18 mouse cellular contexts compared by ENCODE assay signal in genomic region chr16:86881583-86881982, GRCm38 (mm10).
A peak's percentile ranks its signal among the peaks of the same experiment; 100 is the strongest.
DNase-seq lines count a peak whose midpoint lies in the region; ATAC-seq lines count a peak whose summit lies in the region.
"Had no signal": no experiment of that assay in that cellular context is flagged by ENCODE, and none has a peak within 500 bp of the region (broad histone marks: within the 10 kb centered on the region; RNA-seq: fewer than 3 reads in every experiment).

No protein-coding gene starts in this region.

- H3K4me1 ChIP-seq in kidney, embryonic 14.5 days (ENCODE audit: control insufficient read depth, insufficient read depth, low read length) = peaks cover 3% of the 10 kb centered on the region; the same call in 1 of the 2 replicates
- H3K4me1 ChIP-seq: embryonic facial prominence, embryonic 13.5 days; forebrain, embryonic 12.5 days; limb, embryonic 15.5 days; midbrain, embryonic 12.5 days had no signal

- no peaks in the 10 kb centered on the region for H3K36me3 ChIP-seq in kidney, embryonic 14.5 days (ENCODE audit: control insufficient read depth, insufficient read depth, low read length)
- H3K36me3 ChIP-seq: embryonic facial prominence, embryonic 13.5 days; forebrain, embryonic 12.5 days; limb, embryonic 15.5 days; midbrain, embryonic 12.5 days had no signal

- no peak overlapping the region for H3K4me3 ChIP-seq in kidney, embryonic 14.5 days (ENCODE audit: low read length)
- H3K4me3 ChIP-seq: embryonic facial prominence, embryonic 13.5 days; forebrain, embryonic 12.5 days; limb, embryonic 15.5 days; midbrain, embryonic 12.5 days; myocyte had no signal

- H3K9ac ChIP-seq in kidney, embryonic 14.5 days (ENCODE audit: low read depth, low read length) = no peak overlapping the region
- H3K9ac ChIP-seq: embryonic facial prominence, embryonic 13.5 days; forebrain, embryonic 12.5 days; limb, embryonic 15.5 days; midbrain, embryonic 12.5 days had no signal

- H3K4me2 ChIP-seq in kidney, embryonic 14.5 days (replicated peaks; ENCODE audit: low read depth, low read length) = no peak overlapping the region
- H3K4me2 ChIP-seq: embryonic facial prominence, embryonic 13.5 days; forebrain, embryonic 12.5 days; limb, embryonic 15.5 days; midbrain, embryonic 12.5 days had no signal

- H3K27ac ChIP-seq in kidney, embryonic 14.5 days (ENCODE audit: low read depth, low read length) = no peak overlapping the region
- H3K27ac ChIP-seq: embryonic facial prominence, embryonic 13.5 days; forebrain, embryonic 12.5 days; limb, embryonic 15.5 days; midbrain, embryonic 12.5 days had no signal

- no peak for ATAC-seq in kidney, embryonic 14.5 days (ENCODE audit: low FRiP score, low TSS enrichment)
- no peak for ATAC-seq in inflammation-experienced regulatory T-cells, adult 6 months
- ATAC-seq: hindbrain, embryonic 16.5 days had no signal

- no peaks in the 10 kb centered on the region for H3K27me3 ChIP-seq in kidney, embryonic 14.5 days (ENCODE audit: control insufficient read depth, insufficient read depth, low read length)
- H3K27me3 ChIP-seq: embryonic facial prominence, embryonic 13.5 days; forebrain, embryonic 12.5 days; limb, embryonic 15.5 days; midbrain, embryonic 12.5 days had no signal

- DNase-seq in embryo, embryonic 11 days = peak; percentile 20
- no peak for DNase-seq in embryo, embryonic 9.5 days (ENCODE audit: extremely low spot score)
- DNase-seq in kidney, adult 9 months = peak; percentile 43
- peak; percentile 16 for DNase-seq in lung, postnatal 36 days
- DNase-seq in lung, postnatal 14 days = no peak
- no peak for DNase-seq in testis, postnatal 10 days (ENCODE audit: low spot score)
- DNase-seq: adrenal gland, adult 2 months; cerebellum, adult 9-11 months; right cerebral cortex, postnatal 14 days; thymus, adult 2 months had no signal

- no peaks in the 10 kb centered on the region for H3K9me3 ChIP-seq in kidney, embryonic 14.5 days (ENCODE audit: control insufficient read depth, low read length)
- H3K9me3 ChIP-seq: embryonic facial prominence, embryonic 13.5 days; forebrain, embryonic 12.5 days; limb, embryonic 15.5 days; midbrain, embryonic 12.5 days had no signal

- WGBS in kidney, embryonic 14.5 days = 74% methylated on average over 5 of the region's 5 CpGs

Comparison
In these comparisons a context has a peak if more than half of its experiments do, and no peak if none do; other contexts are left out.
1. DNase-seq: peak in embryo, embryonic 11 days (single experiment), kidney, adult 9 months (single experiment) and lung, postnatal 36 days (single experiment); none in embryo, embryonic 9.5 days (single experiment), lung, postnatal 14 days (single experiment) and testis, postnatal 10 days (single experiment).